Mouse (Mus musculus): ENCODE data around the gene Vmn1r7. TPM values are rescaled to one million over a fixed set of nuclear protein-coding genes. Genes with fewer than 3 reads are reported as not detected.
"Not testable (repeated sequence)": the region's sequence is repeated elsewhere in the genome, so short reads cannot be mapped to it uniquely, and the experiment has no call there.

Gene Vmn1r7
- polyA plus RNA-seq (2012; rRNA removed) (not detected in 2 replicates), polyA plus RNA-seq (2014; fragmentation: Nextera tagmentation; extraction: Ambion mirVana) (not detected in 2 replicates)

- WGBS, result 94% methylated on average over 2 of the region's 2 CpGs
- not testable (repeated sequence) for H3K27me3 ChIP-seq (ENCODE audit: control insufficient read depth, insufficient read depth, low read length); DNase-seq (ENCODE audit: low spot score); H3K4me2 ChIP-seq (replicated peaks; ENCODE audit: low read depth, low read length, severe bottlenecking); H3K4me1 ChIP-seq (ENCODE audit: control insufficient read depth, insufficient read depth, low read length); ATAC-seq (ENCODE audit: low FRiP score, low read depth); H3K9ac ChIP-seq (ENCODE audit: low read depth, low read length, severe bottlenecking); H3K36me3 ChIP-seq (ENCODE audit: control insufficient read depth, insufficient read depth, low read length); H3K4me3 ChIP-seq (replicated peaks; ENCODE audit: low read length); H3K27ac ChIP-seq (replicated peaks; ENCODE audit: low read depth, low read length); H3K9me3 ChIP-seq (ENCODE audit: control insufficient read depth, low read length)
Observed at GRCm38 (mm10) chr6:57025224-57025623, at the start of gene Vmn1r7. Vmn1r7 (minus strand) TSS chr6:57025324.

- Histone ChIP-seq H3K4me2 (replicated peaks; ENCODE audit: low read depth, low read length, severe bottlenecking) (no peak within 1 kb of the TSS), H3K27me3 (ENCODE audit: control insufficient read depth, insufficient read depth, low read length) (no peaks in the 10 kb centered on the region), H3K9ac (ENCODE audit: low read depth, low read length, severe bottlenecking) (no peak within 1 kb of the TSS), H3K27ac (replicated peaks; ENCODE audit: low read depth, low read length) (no peak within 1 kb of the TSS), H3K4me3 (replicated peaks; ENCODE audit: low read length) (no peak within 1 kb of the TSS), H3K4me1 (ENCODE audit: control insufficient read depth, insufficient read depth, low read length) (no peaks in the 10 kb centered on the region), H3K9me3 (ENCODE audit: control insufficient read depth, low read length) (no peaks in the 10 kb centered on the region), H3K36me3 (ENCODE audit: control insufficient read depth, insufficient read depth, low read length) (no peaks in the 10 kb centered on the region)
- no peak for ATAC-seq (ENCODE audit: low FRiP score, low read depth)
- no peak for TF ChIP-seq POLR2A (IDR thresholded peaks at IDR 0.05; ENCODE audit: borderline replicate concordance, extremely low read depth, insufficient read depth, insufficient read length)
- WGBS, result 85% methylated on average over 2 of the region's 2 CpGs
- DNase-seq (ENCODE audit: low spot score), result no peak
Observed at GRCm38 (mm10) chr6:57066487-57066886, 41.4 kb upstream of the Vmn1r7 start, which contains the start of gene Vmn1r9. Vmn1r9 (plus strand) TSS chr6:57066787.

GRCm38 (mm10) chr6:57063730-57064129 is 38.6 kb upstream of the Vmn1r7 start:
- Histone ChIP-seq H3K36me3 (ENCODE audit: control insufficient read depth, insufficient read depth, low read length) (no peaks in the 10 kb centered on the region), H3K9ac (ENCODE audit: low read depth, low read length, severe bottlenecking) (no peak overlapping the region), H3K4me1 (ENCODE audit: control insufficient read depth, insufficient read depth, low read length) (no peaks in the 10 kb centered on the region), H3K9me3 (ENCODE audit: control insufficient read depth, low read length) (no peaks in the 10 kb centered on the region), H3K4me3 (replicated peaks; ENCODE audit: low read length) (no peak overlapping the region), H3K27ac (replicated peaks; ENCODE audit: low read depth, low read length) (no peak overlapping the region), H3K4me2 (replicated peaks; ENCODE audit: low read depth, low read length, severe bottlenecking) (no peak overlapping the region), H3K27me3 (ENCODE audit: control insufficient read depth, insufficient read depth, low read length) (no peaks in the 10 kb centered on the region)
- no peak for ATAC-seq (ENCODE audit: low FRiP score, low read depth)
- no peak for DNase-seq (ENCODE audit: low spot score)
- TF ChIP-seq POLR2A (IDR thresholded peaks at IDR 0.05; ENCODE audit: borderline replicate concordance, extremely low read depth, insufficient read depth, insufficient read length), result no peak

- Histone ChIP-seq H3K4me1 (ENCODE audit: control insufficient read depth, insufficient read depth, low read length) (no peaks in the 10 kb centered on the region), H3K4me2 (replicated peaks; ENCODE audit: low read depth, low read length, severe bottlenecking) (no peak overlapping the region), H3K9ac (ENCODE audit: low read depth, low read length, severe bottlenecking) (no peak overlapping the region), H3K27ac (replicated peaks; ENCODE audit: low read depth, low read length) (no peak overlapping the region), H3K36me3 (ENCODE audit: control insufficient read depth, insufficient read depth, low read length) (no peaks in the 10 kb centered on the region), H3K27me3 (ENCODE audit: control insufficient read depth, insufficient read depth, low read length) (no peaks in the 10 kb centered on the region), H3K9me3 (ENCODE audit: control insufficient read depth, low read length) (no peaks in the 10 kb centered on the region), H3K4me3 (replicated peaks; ENCODE audit: low read length) (no peak overlapping the region)
- 83% methylated on average over 2 of the region's 2 CpGs for WGBS
- no peak for TF ChIP-seq POLR2A (IDR thresholded peaks at IDR 0.05; ENCODE audit: borderline replicate concordance, extremely low read depth, insufficient read depth, insufficient read length)
- DNase-seq (ENCODE audit: low spot score) (no peak), ATAC-seq (ENCODE audit: low FRiP score, low read depth) (no peak)
Observed at GRCm38 (mm10) chr6:57034674-57035073, 9.6 kb upstream of the Vmn1r7 start.

GRCm38 (mm10) chr6:57031984-57032383 is 6.9 kb upstream of the Vmn1r7 start, which contains the start of gene Vmn1r8:
Vmn1r8 (plus strand) TSS chr6:57032284.
- no peak for ATAC-seq (ENCODE audit: low FRiP score, low read depth)
- Histone ChIP-seq H3K9me3 (ENCODE audit: control insufficient read depth, low read length) (no peaks in the 10 kb centered on the region), H3K36me3 (ENCODE audit: control insufficient read depth, insufficient read depth, low read length) (no peaks in the 10 kb centered on the region), H3K4me3 (replicated peaks; ENCODE audit: low read length) (no peak within 1 kb of the TSS), H3K4me1 (ENCODE audit: control insufficient read depth, insufficient read depth, low read length) (no peaks in the 10 kb centered on the region), H3K27me3 (ENCODE audit: control insufficient read depth, insufficient read depth, low read length) (no peaks in the 10 kb centered on the region), H3K9ac (ENCODE audit: low read depth, low read length, severe bottlenecking) (no peak within 1 kb of the TSS), H3K27ac (replicated peaks; ENCODE audit: low read depth, low read length) (no peak within 1 kb of the TSS), H3K4me2 (replicated peaks; ENCODE audit: low read depth, low read length, severe bottlenecking) (no peak within 1 kb of the TSS)
- no peak for TF ChIP-seq POLR2A (IDR thresholded peaks at IDR 0.05; ENCODE audit: borderline replicate concordance, extremely low read depth, insufficient read depth, insufficient read length)
- no peak for DNase-seq (ENCODE audit: low spot score)

- no peaks in the 10 kb centered on the region for H3K27me3 ChIP-seq (ENCODE audit: control insufficient read depth, insufficient read depth, low read length)
- no peak within 1 kb of the TSS for H3K27ac ChIP-seq (replicated peaks; ENCODE audit: low read depth, low read length)
- WGBS, result 76% methylated on average over 2 of the region's 2 CpGs
- H3K36me3 ChIP-seq (ENCODE audit: control insufficient read depth, insufficient read depth, low read length), result no peaks in the 10 kb centered on the region
- no peaks in the 10 kb centered on the region for H3K9me3 ChIP-seq (ENCODE audit: control insufficient read depth, low read length)
- H3K9ac ChIP-seq (ENCODE audit: low read depth, low read length, severe bottlenecking), result no peak within 1 kb of the TSS
- ATAC-seq (ENCODE audit: low FRiP score, low read depth), result no peak
- no peak within 1 kb of the TSS for H3K4me3 ChIP-seq (replicated peaks; ENCODE audit: low read length)
- no peaks in the 10 kb centered on the region for H3K4me1 ChIP-seq (ENCODE audit: control insufficient read depth, insufficient read depth, low read length)
- no peak for TF ChIP-seq POLR2A (IDR thresholded peaks at IDR 0.05; ENCODE audit: borderline replicate concordance, extremely low read depth, insufficient read depth, insufficient read length)
- DNase-seq (ENCODE audit: low spot score), result no peak
- H3K4me2 ChIP-seq (replicated peaks; ENCODE audit: low read depth, low read length, severe bottlenecking), result no peak within 1 kb of the TSS
Observed at GRCm38 (mm10) chr6:56996943-56997342, 28.2 kb downstream of the Vmn1r7 start, which contains the start of gene Vmn1r6. Vmn1r6 (plus strand) TSS chr6:56997243.

Other genes starting within 250 kb of the Vmn1r7 start
- 25.1 and 27.0 TPM in 2 replicates for gene Kbtbd2, start 227.5 kb downstream of the Vmn1r7 start, polyA plus RNA-seq (2012; rRNA removed)
- gene Kbtbd2, start 227.5 kb downstream of the Vmn1r7 start, polyA plus RNA-seq (2014; fragmentation: Nextera tagmentation; extraction: Ambion mirVana), result 17.6 and 18.6 TPM in 2 replicates
- 232 and 239 TPM in 2 replicates for gene Fkbp9, start 193.3 kb downstream of the Vmn1r7 start, polyA plus RNA-seq (2012; rRNA removed)
- 205 and 219 TPM in 2 replicates for gene Fkbp9, start 193.3 kb downstream of the Vmn1r7 start, polyA plus RNA-seq (2014; fragmentation: Nextera tagmentation; extraction: Ambion mirVana)
- 18.8 and 22.7 TPM in 2 replicates for gene Nt5c3, start 101.4 kb downstream of the Vmn1r7 start, polyA plus RNA-seq (2012; rRNA removed)
- gene Nt5c3, start 101.4 kb downstream of the Vmn1r7 start, polyA plus RNA-seq (2014; fragmentation: Nextera tagmentation; extraction: Ambion mirVana), result 60.3 and 62.9 TPM in 2 replicates
- 0.15 and 0.24 TPM in 2 replicates for gene Vmn1r4, start 101.3 kb downstream of the Vmn1r7 start, polyA plus RNA-seq (2012; rRNA removed)
- gene Vmn1r4, start 101.3 kb downstream of the Vmn1r7 start, polyA plus RNA-seq (2014; fragmentation: Nextera tagmentation; extraction: Ambion mirVana), result 0.12 and 0.29 TPM in 2 replicates
- not detected in 2 replicates for gene Vmn1r5, start 55.1 kb downstream of the Vmn1r7 start, polyA plus RNA-seq (2012; rRNA removed)
- not detected in 2 replicates for gene Vmn1r5, start 55.1 kb downstream of the Vmn1r7 start, polyA plus RNA-seq (2014; fragmentation: Nextera tagmentation; extraction: Ambion mirVana)
- gene Vmn1r6, start 28.1 kb downstream of the Vmn1r7 start, polyA plus RNA-seq (2012; rRNA removed), result not detected in 2 replicates
- gene Vmn1r6, start 28.1 kb downstream of the Vmn1r7 start, polyA plus RNA-seq (2014; fragmentation: Nextera tagmentation; extraction: Ambion mirVana), result not detected in 2 replicates
- gene Vmn1r8, start 7.0 kb upstream of the Vmn1r7 start, polyA plus RNA-seq (2012; rRNA removed), result not detected in 2 replicates
- not detected in 2 replicates for gene Vmn1r8, start 7.0 kb upstream of the Vmn1r7 start, polyA plus RNA-seq (2014; fragmentation: Nextera tagmentation; extraction: Ambion mirVana)
- gene Vmn1r9, start 41.5 kb upstream of the Vmn1r7 start, polyA plus RNA-seq (2012; rRNA removed), result not detected in 2 replicates
- not detected in 2 replicates for gene Vmn1r9, start 41.5 kb upstream of the Vmn1r7 start, polyA plus RNA-seq (2014; fragmentation: Nextera tagmentation; extraction: Ambion mirVana)
- gene Vmn1r10, start 84.1 kb upstream of the Vmn1r7 start, polyA plus RNA-seq (2012; rRNA removed), result not detected in 2 replicates
- gene Vmn1r10, start 84.1 kb upstream of the Vmn1r7 start, polyA plus RNA-seq (2014; fragmentation: Nextera tagmentation; extraction: Ambion mirVana), result not detected in 2 replicates
- not detected in 2 replicates for gene Vmn1r11, start 108.1 kb upstream of the Vmn1r7 start, polyA plus RNA-seq (2012; rRNA removed)
- not detected in 2 replicates for gene Vmn1r11, start 108.1 kb upstream of the Vmn1r7 start, polyA plus RNA-seq (2014; fragmentation: Nextera tagmentation; extraction: Ambion mirVana)
- not detected in 2 replicates for gene Vmn1r12, start 131.6 kb upstream of the Vmn1r7 start, polyA plus RNA-seq (2012; rRNA removed)
- not detected in 2 replicates for gene Vmn1r12, start 131.6 kb upstream of the Vmn1r7 start, polyA plus RNA-seq (2014; fragmentation: Nextera tagmentation; extraction: Ambion mirVana)
- not detected in 2 replicates for gene Vmn1r13, start 178.0 kb upstream of the Vmn1r7 start, polyA plus RNA-seq (2012; rRNA removed)
- not detected in 2 replicates for gene Vmn1r13, start 178.0 kb upstream of the Vmn1r7 start, polyA plus RNA-seq (2014; fragmentation: Nextera tagmentation; extraction: Ambion mirVana)
- gene Vmn1r14, start 206.4 kb upstream of the Vmn1r7 start, polyA plus RNA-seq (2012; rRNA removed), result not detected in 2 replicates
- gene Vmn1r14, start 206.4 kb upstream of the Vmn1r7 start, polyA plus RNA-seq (2014; fragmentation: Nextera tagmentation; extraction: Ambion mirVana), result not detected in 2 replicates
- gene Vmn1r15, start 232.6 kb upstream of the Vmn1r7 start, polyA plus RNA-seq (2012; rRNA removed), result not detected in 2 replicates
- gene Vmn1r15, start 232.6 kb upstream of the Vmn1r7 start, polyA plus RNA-seq (2014; fragmentation: Nextera tagmentation; extraction: Ambion mirVana), result not detected in 2 replicates

Data from limb, embryonic 14.5 days (tissue).